Mouse (Mus musculus) cerebellum, adult 2 months (tissue): ENCODE data around the gene Cep68. TPM values are rescaled to one million over a fixed set of nuclear protein-coding genes. Genes with fewer than 3 reads are reported as not detected.

Experiments used
- DNase-seq, 2 experiments: peaks; one replicate each; pipeline ENCODE4 v3.0.0; 2021
- H3K27ac ChIP-seq: fragments of 200-500 bp; 2 replicates; pipeline ENCODE4 v1.5.1; 2012; ENCODE audit warnings: low read length, control low read depth, inconsistent platforms; ENCODE audit not compliant: insufficient read depth
- H3K27me3 ChIP-seq: fragments of 200-500 bp; 2 replicates; pipeline ENCODE4 v1.6.1; 2012; ENCODE audit warnings: inconsistent platforms, mild to moderate bottlenecking, low read length, moderate library complexity; ENCODE audit not compliant: control insufficient read depth, insufficient read depth
- H3K4me1 ChIP-seq: fragments of 200-500 bp; 2 replicates; pipeline ENCODE4 v1.6.1; 2011; ENCODE audit warnings: low read length; ENCODE audit not compliant: control insufficient read depth, insufficient read depth
- H3K4me3 ChIP-seq: fragments of 200-500 bp; replicated peaks from 2 replicates; pipeline ENCODE3; 2011; ENCODE audit warnings: mild to moderate bottlenecking, low read depth, low read length, control low read depth; ENCODE audit not compliant: insufficient read depth
- CTCF ChIP-seq: fragments of 200-500 bp; IDR thresholded peaks from 2 replicates; pipeline ENCODE4 v1.5.1; 2011; ENCODE audit warnings: low read depth, mild to moderate bottlenecking, control low read depth, low read length, moderate library complexity, borderline replicate concordance; ENCODE audit not compliant: insufficient read depth
- POLR2A ChIP-seq: fragments of 200-500 bp; IDR thresholded peaks from 2 replicates; pipeline ENCODE4 v1.6.1; 2011; ENCODE audit warnings: low read length, control low read depth, borderline replicate concordance; ENCODE audit not compliant: insufficient read depth
- WGBS: fragments of 180-500 bp; shearing (Covaris S2); methylation state at CpG from one replicate; pipeline ENCODE4 v1.1.7; 2018; 5-methylcytosine and 5-hydroxymethylcytosine counted together
- polyA plus RNA-seq: library from polyadenylated mRNA; depleted of rRNA; stranded (reverse); fragments of >200 nt; gene quantifications from 2 replicates; pipeline ENCODE4 v1.2.3, GENCODE M21; 2012; rRNA removed

Cep68 gene
- 12.6 and 12.9 TPM in 2 replicates for polyA plus RNA-seq

DNA sequence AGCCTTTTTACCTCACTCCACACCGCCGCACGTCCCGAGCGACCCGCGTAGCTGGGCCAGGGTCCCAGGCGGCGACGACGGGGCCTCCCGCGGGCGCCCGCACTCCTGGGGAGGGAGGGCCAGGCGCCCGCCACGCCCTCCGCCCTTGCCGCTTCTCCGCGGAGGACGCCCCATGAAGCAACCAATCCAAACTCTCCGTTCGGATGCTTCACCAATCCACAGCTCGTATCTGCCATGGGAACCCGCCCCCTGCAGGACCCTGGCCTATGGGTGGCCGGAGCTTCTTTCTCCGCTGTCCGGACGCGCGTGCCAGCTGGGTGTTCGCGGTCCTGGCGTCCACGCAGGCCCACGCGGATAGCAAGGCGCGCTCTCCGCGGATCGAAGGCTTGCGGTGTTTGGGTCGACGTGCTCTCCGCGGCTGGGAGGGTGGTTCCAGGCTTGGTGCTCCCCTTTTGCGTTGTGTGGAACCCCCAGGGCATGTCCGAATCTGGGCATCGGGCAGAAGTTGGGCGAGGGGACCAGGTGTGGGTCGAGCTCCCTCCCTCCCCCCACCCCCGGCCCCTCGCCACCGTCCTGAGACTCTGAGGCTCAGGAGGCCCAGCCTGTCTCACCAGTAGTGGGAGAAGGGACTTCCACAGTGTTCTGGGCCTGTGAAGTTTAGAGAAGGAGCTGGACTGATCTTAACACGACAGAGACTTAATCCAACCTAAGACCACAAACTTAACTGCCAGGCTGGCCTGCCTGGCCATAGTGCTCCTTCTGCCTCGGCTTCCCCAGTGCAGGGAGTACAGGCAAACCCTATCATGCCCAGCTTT, at the start of gene Cep68:
Cep68 (minus strand) TSS at position 134 of the 815 bp plus-strand sequence.
- 0 out of 2 replicates have a peak within 1 kb of the TSS, but pooled peaks have one; percentile 11 for H3K27ac ChIP-seq
- WGBS, result under 1% methylated on average over 59 of the region's 59 CpGs

DNA sequence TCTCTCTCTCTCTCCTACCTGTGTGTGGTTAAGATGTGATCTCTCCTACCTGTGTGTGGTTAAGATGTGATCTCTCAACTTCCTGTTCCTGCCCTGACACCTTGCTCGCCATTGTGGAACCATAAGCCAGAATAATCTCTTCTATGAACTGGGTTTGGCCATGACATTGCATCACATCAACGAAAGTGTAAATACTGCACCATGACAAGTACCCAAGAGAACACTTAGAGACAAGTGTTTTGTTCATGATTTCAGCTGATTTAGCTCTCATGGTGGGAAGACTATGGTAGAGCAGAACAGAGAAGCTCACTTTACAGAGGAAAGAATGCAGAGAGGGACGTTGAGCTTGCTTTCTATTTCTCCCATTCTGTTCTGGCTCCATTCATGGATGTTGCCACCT, 35.2 kb upstream of the Cep68 start:
- Histone ChIP-seq H3K27ac (no peak overlapping the region), H3K4me3 (no peak overlapping the region), H3K4me1 (no peaks in the 10 kb centered on the region), H3K27me3 (no peaks in the 10 kb centered on the region)
- TF ChIP-seq CTCF, result no peak
- TF ChIP-seq POLR2A, result no peak
- no peak for DNase-seq
- 65% methylated on average over 3 of the region's 3 CpGs for WGBS

More for the DNA sequence above, at the start of gene Cep68:
- peak within 1 kb of the TSS; percentile 79 for H3K4me3 ChIP-seq
- no peaks in the 10 kb centered on the region for H3K4me1 ChIP-seq
- peak; percentile 96 to 97 for DNase-seq
- TF ChIP-seq POLR2A (peak; percentile 62; the same call in 1 of the 2 replicates), CTCF (no peak)
- no peaks in the 10 kb centered on the region for H3K27me3 ChIP-seq

DNA sequence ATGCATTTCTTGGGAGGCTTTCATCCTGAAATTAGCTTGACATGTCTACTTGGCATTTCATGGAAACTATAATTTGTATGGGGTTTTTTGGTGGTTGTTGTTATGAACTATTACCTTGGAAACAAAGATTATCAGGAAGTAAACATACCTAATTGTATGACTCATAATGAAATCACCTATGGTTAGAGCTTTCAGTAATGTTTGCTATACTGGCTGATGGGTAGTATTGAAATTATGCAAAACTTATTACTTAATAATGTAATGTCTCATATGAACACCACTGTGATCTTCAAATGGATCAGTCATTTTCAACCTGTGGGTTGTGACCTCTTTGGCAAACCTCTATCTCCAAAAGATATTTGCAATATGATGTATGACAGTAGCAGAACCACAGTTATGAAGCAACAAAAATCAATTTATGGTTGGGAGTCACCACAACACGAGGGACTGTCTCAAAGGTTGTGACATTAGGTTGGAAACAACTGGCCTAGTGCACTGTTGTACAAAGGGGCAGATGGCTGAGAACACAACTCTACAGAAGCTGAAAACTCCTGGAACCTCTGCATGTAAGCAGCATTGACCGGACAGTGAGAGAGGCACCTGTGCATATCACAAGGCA, 33.5 kb upstream of the Cep68 start:
- DNase-seq, result no peak
- Histone ChIP-seq H3K4me1 (no peaks in the 10 kb centered on the region), H3K4me3 (no peak overlapping the region), H3K27ac (no peak overlapping the region), H3K27me3 (no peaks in the 10 kb centered on the region)
- TF ChIP-seq CTCF, result no peak
- TF ChIP-seq POLR2A, result no peak
- 84% methylated on average over 2 of the region's 2 CpGs for WGBS

DNA sequence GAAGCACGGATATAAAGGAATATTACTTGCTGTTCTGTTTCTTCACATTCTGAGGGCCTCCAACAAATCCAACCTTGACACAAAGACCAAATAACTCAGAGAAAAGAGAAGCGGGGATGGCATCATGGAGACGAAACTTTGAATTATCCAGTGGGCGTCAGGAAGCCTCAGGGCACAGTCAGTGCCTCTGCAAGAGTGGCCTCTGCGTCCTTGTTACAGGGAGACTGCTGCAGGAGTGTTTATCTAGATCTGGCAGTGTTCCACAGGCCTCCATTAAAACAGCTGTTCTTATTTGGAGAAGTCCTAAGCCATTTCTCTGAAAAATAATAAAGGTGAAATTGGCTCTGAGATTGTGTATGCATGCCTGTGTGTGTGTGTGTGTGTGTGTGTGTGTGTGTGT, 31.8 kb upstream of the Cep68 start:
- Histone ChIP-seq H3K27ac (no peak overlapping the region), H3K4me3 (no peak overlapping the region), H3K4me1 (no peaks in the 10 kb centered on the region), H3K27me3 (no peaks in the 10 kb centered on the region)
- DNase-seq, result no peak
- WGBS, result 67% methylated on average over 5 of the region's 5 CpGs
- TF ChIP-seq POLR2A (no peak), CTCF (no peak)

DNA sequence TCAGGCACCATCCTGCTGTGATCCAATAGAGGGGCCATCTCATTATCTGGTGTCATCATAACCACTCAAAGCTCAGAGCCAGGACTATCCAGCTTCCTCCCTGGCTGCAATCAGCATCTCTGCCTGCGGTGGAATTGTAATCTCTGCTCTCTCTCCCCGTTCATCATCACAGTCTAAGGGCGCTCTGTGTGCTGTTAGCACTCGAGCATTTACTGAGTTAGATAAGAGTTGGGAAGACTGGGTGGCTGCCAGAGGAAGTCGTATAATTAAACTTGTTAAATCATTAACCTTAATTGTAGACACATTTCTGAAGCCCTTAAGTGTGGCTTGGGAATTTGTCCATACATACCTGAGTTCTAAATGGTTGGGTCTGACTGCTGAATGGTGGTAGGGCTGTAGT, 29.5 kb upstream of the Cep68 start:
- TF ChIP-seq CTCF, result no peak
- no peak for TF ChIP-seq POLR2A
- no peaks in the 10 kb centered on the region for H3K4me1 ChIP-seq
- WGBS, result 70% methylated on average over 5 of the region's 5 CpGs
- no peak overlapping the region for H3K4me3 ChIP-seq
- DNase-seq, result no peak
- H3K27me3 ChIP-seq, result no peaks in the 10 kb centered on the region
- H3K27ac ChIP-seq, result no peak overlapping the region

DNA sequence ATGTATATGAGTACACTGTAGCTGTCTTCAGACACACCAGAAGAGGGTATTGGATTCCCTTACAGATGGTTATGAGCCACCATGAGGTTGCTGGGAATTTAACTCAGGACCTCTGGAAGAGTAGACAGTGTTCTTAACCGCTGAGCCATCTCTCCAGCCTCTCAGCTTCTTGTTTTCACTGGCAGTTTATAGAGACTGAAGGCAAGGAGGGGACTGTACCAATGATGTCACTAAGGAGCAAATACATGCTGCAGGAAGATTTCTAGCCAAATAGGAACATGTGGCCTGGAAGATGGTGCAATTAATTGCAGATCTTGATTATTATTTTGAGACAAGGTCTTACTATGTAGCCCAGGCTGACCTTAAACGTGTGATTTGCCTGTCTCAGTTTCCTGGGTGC, 27.9 kb upstream of the Cep68 start:
- TF ChIP-seq CTCF (no peak), POLR2A (no peak)
- DNase-seq, result no peak
- no peaks in the 10 kb centered on the region for H3K4me1 ChIP-seq
- no peaks in the 10 kb centered on the region for H3K27me3 ChIP-seq
- H3K27ac ChIP-seq, result no peak overlapping the region
- no peak overlapping the region for H3K4me3 ChIP-seq
- WGBS, result 82% methylated on average over 2 of the region's 2 CpGs

DNA sequence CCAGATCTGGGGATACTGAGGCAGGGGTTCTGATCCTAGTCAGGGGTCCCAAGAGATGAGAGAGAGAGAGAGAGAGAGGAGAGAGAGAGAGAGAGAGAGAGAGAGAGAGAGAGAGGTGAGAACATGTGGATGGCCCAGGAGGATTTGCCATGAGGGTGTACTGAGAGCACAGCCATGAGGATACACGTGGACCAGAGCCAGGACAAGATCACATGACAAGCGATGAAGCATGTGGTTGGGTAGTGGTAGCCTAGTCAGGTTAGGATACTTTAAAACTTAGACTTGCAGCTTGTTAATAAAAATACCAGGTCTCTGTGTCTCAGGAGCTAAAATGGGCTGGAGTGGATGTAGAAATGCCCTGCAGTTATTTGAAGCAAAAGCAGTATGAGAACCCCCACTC, 26.7 kb upstream of the Cep68 start:
- 61% methylated on average over 2 of the region's 2 CpGs for WGBS
- H3K27me3 ChIP-seq, result no peaks in the 10 kb centered on the region

DNA sequence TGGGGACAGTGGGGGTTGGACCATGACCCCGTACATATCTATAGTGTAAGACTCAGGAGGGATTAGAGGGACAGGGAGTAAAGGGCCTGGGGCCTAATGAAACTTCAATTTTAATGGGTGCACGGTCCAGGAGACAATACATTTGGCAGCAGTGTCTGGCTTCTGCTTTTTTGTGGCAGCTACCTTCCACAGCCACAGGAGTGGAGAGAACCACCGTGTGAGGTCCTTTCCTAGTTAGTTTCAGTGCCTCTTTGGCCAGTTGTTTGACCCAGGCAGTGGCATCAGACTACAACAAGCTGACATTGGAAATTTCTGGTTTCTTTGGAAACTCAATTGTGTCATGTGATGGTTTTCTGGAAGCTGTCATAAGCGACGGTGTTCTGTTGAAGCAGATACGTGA, 20.7 kb upstream of the Cep68 start:
- no peak for DNase-seq
- Histone ChIP-seq H3K27ac (no peak overlapping the region), H3K27me3 (no peaks in the 10 kb centered on the region), H3K4me1 (no peaks in the 10 kb centered on the region), H3K4me3 (no peak overlapping the region)
- WGBS, result 81% methylated on average over 6 of the region's 6 CpGs
- no peak for TF ChIP-seq CTCF
- TF ChIP-seq POLR2A, result no peak

More for the DNA sequence above, 26.7 kb upstream of the Cep68 start:
- no peak for DNase-seq
- no peaks in the 10 kb centered on the region for H3K4me1 ChIP-seq
- no peak for TF ChIP-seq POLR2A
- no peak for TF ChIP-seq CTCF
- no peak overlapping the region for H3K4me3 ChIP-seq
- H3K27ac ChIP-seq, result no peak overlapping the region
